Mouse (Mus musculus): ENCODE data around the gene Mtr. TPM values are rescaled to one million over a fixed set of nuclear protein-coding genes. Genes with fewer than 3 reads are reported as not detected.

The Mtr gene
- polyA plus RNA-seq, 1 experiment from 2014 or later, result 10.1 TPM

- Histone ChIP-seq H3K9me3 (replicated peaks) (no peaks in the 10 kb centered on the region), H3K36me3 (peaks cover 59% of the 10 kb centered on the region), H3K4me3 (no peak overlapping the region), H3K27ac (peak overlapping the region; percentile 87), H3K4me1 (replicated peaks) (peaks cover 36% of the 10 kb centered on the region), H3K27me3 (no peaks in the 10 kb centered on the region), H3K9ac (peak overlapping the region; percentile 21; the same call in 1 of the 2 replicates), H3K4me2 (no peak overlapping the region)
- 84% methylated on average over 4 of the region's 4 CpGs for WGBS
- ATAC-seq (replicated peaks; ENCODE audit: insufficient number of reproducible peaks, insufficient read depth, low FRiP score, low read depth), result no peak
Measured at GRCm38 (mm10) chr13:12274220-12274619, 16.3 kb upstream of the Mtr start.

- Histone ChIP-seq H3K4me1 (replicated peaks) (peaks cover 28% of the 10 kb centered on the region), H3K27ac (peak overlapping the region; percentile 87), H3K9ac (no peak overlapping the region), H3K36me3 (peaks cover 62% of the 10 kb centered on the region), H3K9me3 (replicated peaks) (no peaks in the 10 kb centered on the region), H3K27me3 (no peaks in the 10 kb centered on the region), H3K4me2 (no peak overlapping the region), H3K4me3 (no peak overlapping the region)
- WGBS, result 44% methylated on average over 3 of the region's 3 CpGs
- no peak for ATAC-seq (replicated peaks; ENCODE audit: insufficient number of reproducible peaks, insufficient read depth, low FRiP score, low read depth)
Measured at GRCm38 (mm10) chr13:12272953-12273352, 15.0 kb upstream of the Mtr start.

- WGBS, result 88% methylated on average over 3 of the region's 3 CpGs
- Histone ChIP-seq H3K27me3 (no peaks in the 10 kb centered on the region), H3K27ac (no peak overlapping the region), H3K4me2 (no peak overlapping the region), H3K36me3 (peaks cover 42% of the 10 kb centered on the region), H3K4me3 (no peak overlapping the region), H3K4me1 (replicated peaks) (peaks cover 3% of the 10 kb centered on the region; the same call in 1 of the 2 replicates), H3K9ac (no peak overlapping the region), H3K9me3 (replicated peaks) (no peaks in the 10 kb centered on the region)
- ATAC-seq (replicated peaks; ENCODE audit: insufficient number of reproducible peaks, insufficient read depth, low FRiP score, low read depth), result no peak
Measured at GRCm38 (mm10) chr13:12267971-12268370, 10.1 kb upstream of the Mtr start.

DNA sequence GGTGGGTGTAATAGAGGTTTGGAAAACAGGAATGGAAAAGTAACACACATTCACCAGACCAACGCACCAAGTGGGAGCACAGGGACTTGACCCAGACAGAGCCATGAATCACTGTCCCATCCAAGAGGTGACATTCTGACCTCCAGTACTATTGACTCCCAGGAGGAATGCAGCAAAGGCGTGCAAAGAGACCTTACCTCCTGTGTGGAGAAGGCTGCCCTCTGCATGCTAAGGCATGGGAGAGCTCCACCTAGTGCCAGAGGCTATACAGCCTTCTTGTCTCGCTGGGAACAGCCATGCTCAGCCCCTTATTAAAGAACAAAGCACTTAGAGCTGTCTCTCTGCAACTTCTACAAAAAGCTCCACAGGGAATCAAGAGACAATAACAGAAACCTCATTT lies 9.2 kb upstream of the Mtr start:
- Histone ChIP-seq H3K9ac (no peak overlapping the region), H3K9me3 (replicated peaks) (no peaks in the 10 kb centered on the region), H3K4me3 (no peak overlapping the region), H3K27ac (no peak overlapping the region), H3K27me3 (no peaks in the 10 kb centered on the region), H3K36me3 (peaks cover 35% of the 10 kb centered on the region), H3K4me2 (no peak overlapping the region), H3K4me1 (replicated peaks) (no peaks in the 10 kb centered on the region)
- 60% methylated on average over 3 of the region's 3 CpGs for WGBS
- ATAC-seq (replicated peaks; ENCODE audit: insufficient number of reproducible peaks, insufficient read depth, low FRiP score, low read depth), result no peak

DNA sequence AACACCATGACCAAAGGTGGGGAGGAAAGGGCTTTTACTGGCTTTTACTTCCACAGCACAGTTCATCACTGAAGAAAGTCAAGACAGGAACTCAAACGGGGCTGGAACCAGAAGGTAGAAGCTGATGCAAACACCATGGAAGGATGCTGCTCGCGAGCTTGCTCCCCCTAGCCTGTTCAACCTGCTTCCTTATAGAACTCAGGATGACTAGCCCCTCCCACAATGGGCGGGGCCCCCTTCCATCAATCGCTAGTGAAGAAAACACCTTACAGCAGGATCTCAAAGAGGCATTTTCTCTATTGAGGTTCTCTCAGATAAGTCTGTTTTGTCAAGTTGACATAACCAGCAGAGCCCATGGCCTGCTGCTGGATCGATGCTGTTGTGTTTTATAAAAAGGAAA lies 6.1 kb upstream of the Mtr start:
- Histone ChIP-seq H3K27ac (no peak overlapping the region), H3K4me3 (no peak overlapping the region), H3K4me1 (replicated peaks) (no peaks in the 10 kb centered on the region), H3K4me2 (no peak overlapping the region), H3K27me3 (no peaks in the 10 kb centered on the region), H3K36me3 (peaks cover 16% of the 10 kb centered on the region), H3K9me3 (replicated peaks) (no peaks in the 10 kb centered on the region; the same call in 1 of the 2 replicates), H3K9ac (no peak overlapping the region)
- WGBS, result 69% methylated on average over 6 of the region's 6 CpGs
- ATAC-seq (replicated peaks; ENCODE audit: insufficient number of reproducible peaks, insufficient read depth, low FRiP score, low read depth), result no peak

GRCm38 (mm10) chr13:12261505-12261904 lies 3.6 kb upstream of the Mtr start:
- no peak overlapping the region for H3K27ac ChIP-seq
- no peak for ATAC-seq (replicated peaks; ENCODE audit: insufficient number of reproducible peaks, insufficient read depth, low FRiP score, low read depth)

GRCm38 (mm10) chr13:12256871-12257390 lies 982 bp downstream of the Mtr start:
- H3K4me2 ChIP-seq, result peak overlapping the region; percentile 71
- peak overlapping the region; percentile 90 for H3K9ac ChIP-seq
- H3K27ac ChIP-seq, result peak overlapping the region; percentile 95
- ATAC-seq (replicated peaks; ENCODE audit: insufficient number of reproducible peaks, insufficient read depth, low FRiP score, low read depth), result no peak
- H3K4me1 ChIP-seq (replicated peaks), result peaks cover 15% of the 10 kb centered on the region
- WGBS, result 12% methylated on average over 10 of the region's 10 CpGs
- peaks cover 1% of the 10 kb centered on the region; the same call in 1 of the 2 replicates for H3K36me3 ChIP-seq
- H3K9me3 ChIP-seq (replicated peaks), result no peaks in the 10 kb centered on the region; the same call in 1 of the 2 replicates
- H3K4me3 ChIP-seq, result peak overlapping the region; percentile 93
- no peaks in the 10 kb centered on the region for H3K27me3 ChIP-seq

More at GRCm38 (mm10) chr13:12261505-12261904, 3.6 kb upstream of the Mtr start:
- Histone ChIP-seq H3K4me3 (no peak overlapping the region), H3K4me2 (no peak overlapping the region), H3K36me3 (no peaks in the 10 kb centered on the region), H3K9me3 (replicated peaks) (no peaks in the 10 kb centered on the region; the same call in 1 of the 2 replicates), H3K27me3 (no peaks in the 10 kb centered on the region), H3K9ac (no peak overlapping the region), H3K4me1 (replicated peaks) (peaks cover 5% of the 10 kb centered on the region)

- no peaks in the 10 kb centered on the region; the same call in 1 of the 2 replicates for H3K9me3 ChIP-seq (replicated peaks)
- WGBS, result 71% methylated on average over 3 of the region's 3 CpGs
Measured at GRCm38 (mm10) chr13:12255911-12256705, 1.8 kb downstream of the Mtr start.

DNA sequence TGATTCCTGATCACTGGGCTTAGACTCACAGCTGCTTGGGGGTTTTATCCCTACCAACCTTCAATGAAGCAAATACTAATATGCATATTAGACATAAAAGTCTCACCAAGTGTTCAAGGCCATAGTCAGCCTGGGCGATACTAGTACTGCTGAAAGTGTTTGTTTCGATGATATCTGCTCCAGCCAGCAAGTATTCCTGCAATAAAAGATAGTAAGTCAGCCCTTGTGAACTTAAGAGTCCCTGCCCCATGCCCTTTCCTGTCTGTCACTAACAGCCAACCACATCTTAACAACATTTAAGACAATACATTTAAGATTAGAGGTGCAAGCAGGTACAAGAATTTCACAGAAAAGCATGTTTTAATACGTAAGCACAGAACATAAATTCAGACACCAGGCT lies 7.4 kb downstream of the Mtr start:
- ATAC-seq (replicated peaks; ENCODE audit: insufficient number of reproducible peaks, insufficient read depth, low FRiP score, low read depth), result no peak
- Histone ChIP-seq H3K9ac (no peak overlapping the region), H3K9me3 (replicated peaks) (no peaks in the 10 kb centered on the region), H3K27me3 (no peaks in the 10 kb centered on the region), H3K36me3 (peaks cover 35% of the 10 kb centered on the region), H3K4me3 (no peak overlapping the region), H3K4me2 (no peak overlapping the region), H3K4me1 (replicated peaks) (peaks cover 9% of the 10 kb centered on the region), H3K27ac (no peak overlapping the region)
- 93% methylated on average over 3 of the region's 3 CpGs for WGBS

More at GRCm38 (mm10) chr13:12255911-12256705, 1.8 kb downstream of the Mtr start:
- peaks cover 6% of the 10 kb centered on the region; the same call in 1 of the 2 replicates for H3K36me3 ChIP-seq
- H3K27me3 ChIP-seq, result no peaks in the 10 kb centered on the region
- ATAC-seq (replicated peaks; ENCODE audit: insufficient number of reproducible peaks, insufficient read depth, low FRiP score, low read depth), result no peak
- H3K9ac ChIP-seq, result no peak overlapping the region
- no peak overlapping the region for H3K27ac ChIP-seq
- peak overlapping the region; percentile 71 for H3K4me2 ChIP-seq
- peak overlapping the region; percentile 93 for H3K4me3 ChIP-seq
- peaks cover 15% of the 10 kb centered on the region for H3K4me1 ChIP-seq (replicated peaks)

GRCm38 (mm10) chr13:12249195-12249898 lies 8.6 kb downstream of the Mtr start:
- ATAC-seq (replicated peaks; ENCODE audit: insufficient number of reproducible peaks, insufficient read depth, low FRiP score, low read depth), result peak; percentile 62
- peaks cover 35% of the 10 kb centered on the region for H3K36me3 ChIP-seq

DNA sequence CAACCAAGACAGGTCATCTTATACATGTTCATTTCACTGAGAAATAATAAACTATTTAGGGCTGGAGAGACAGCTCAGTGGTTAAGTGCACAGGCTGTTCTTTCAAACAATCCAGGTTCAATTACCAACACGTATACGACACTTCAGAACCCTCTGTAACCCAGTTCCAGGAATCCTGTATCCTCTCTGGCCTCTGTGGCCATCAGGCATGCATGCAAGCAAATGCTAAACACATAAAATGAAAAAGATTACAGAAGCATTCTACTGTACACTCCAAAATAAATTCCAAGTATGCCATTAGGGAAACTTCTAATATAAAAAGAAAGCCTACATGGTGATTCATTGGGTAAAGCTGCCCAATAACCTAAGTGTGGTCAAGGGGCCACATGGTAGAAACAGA lies 12.0 kb downstream of the Mtr start:
- Histone ChIP-seq H3K4me2 (no peak overlapping the region), H3K27me3 (no peaks in the 10 kb centered on the region), H3K36me3 (peaks cover 47% of the 10 kb centered on the region), H3K27ac (no peak overlapping the region), H3K4me1 (replicated peaks) (peaks cover 19% of the 10 kb centered on the region), H3K9me3 (replicated peaks) (no peaks in the 10 kb centered on the region), H3K4me3 (no peak overlapping the region), H3K9ac (no peak overlapping the region)
- no peak for ATAC-seq (replicated peaks; ENCODE audit: insufficient number of reproducible peaks, insufficient read depth, low FRiP score, low read depth)
- 98% methylated on average over 2 of the region's 2 CpGs for WGBS

More at GRCm38 (mm10) chr13:12249195-12249898, 8.6 kb downstream of the Mtr start:
- Histone ChIP-seq H3K9me3 (replicated peaks) (no peaks in the 10 kb centered on the region), H3K27ac (peak overlapping the region; percentile 17), H3K4me2 (no peak overlapping the region), H3K4me1 (replicated peaks) (peaks cover 12% of the 10 kb centered on the region), H3K4me3 (no peak overlapping the region), H3K27me3 (no peaks in the 10 kb centered on the region), H3K9ac (no peak overlapping the region)
- WGBS, result 49% methylated on average over 8 of the region's 8 CpGs

All from heart, embryonic 15.5 days (tissue).